Mouse (Mus musculus): Measurements from ENCODE around the gene Paqr6.
"Not testable (repeated sequence)": the region's sequence is repeated elsewhere in the genome, so short reads cannot be mapped to it uniquely, and the experiment has no call there.

Paqr6 gene

GRCm38 (mm10) chr3:88365705-88366361 is 1.4 kb downstream of the Paqr6 start:
- no peak for DNase-seq (ENCODE audit: low read depth, low spot score)

GRCm38 (mm10) chr3:88366830-88367428 is 2.5 kb downstream of the Paqr6 start:
- DNase-seq (ENCODE audit: low read depth, low spot score), result peak; percentile 60

GRCm38 (mm10) chr3:88367517-88367916 is 3.1 kb downstream of the Paqr6 start:
- DNase-seq (ENCODE audit: low read depth, low spot score), result not testable (repeated sequence)

GRCm38 (mm10) chr3:88368511-88368910 is 4.1 kb downstream of the Paqr6 start:
- DNase-seq (ENCODE audit: low read depth, low spot score), result not testable (repeated sequence)

GRCm38 (mm10) chr3:88372643-88373042 is 8.3 kb downstream of the Paqr6 start, which contains the start of gene Bglap3:
Gene Bglap3, minus strand, starts transcription at chr3:88372743.
- not testable (repeated sequence) for DNase-seq (ENCODE audit: low read depth, low spot score)

GRCm38 (mm10) chr3:88375750-88376626 is 11.6 kb downstream of the Paqr6 start:
- peak; percentile 50 for DNase-seq (ENCODE audit: low read depth, low spot score)

GRCm38 (mm10) chr3:88376644-88377043 is 12.3 kb downstream of the Paqr6 start:
- not testable (repeated sequence) for DNase-seq (ENCODE audit: low read depth, low spot score)

- not testable (repeated sequence) for DNase-seq (ENCODE audit: low read depth, low spot score)
These were observed 14.2 kb downstream of the Paqr6 start, which contains the start of gene Bglap2 for GRCm38 (mm10) chr3:88378599-88378998. Gene Bglap2, minus strand, starts transcription at chr3:88378699.

- DNase-seq (ENCODE audit: low read depth, low spot score), result not testable (repeated sequence)
These were observed 17.3 kb downstream of the Paqr6 start for GRCm38 (mm10) chr3:88381389-88382315.

- DNase-seq (ENCODE audit: low read depth, low spot score), result not testable (repeated sequence)
These were observed 18.0 kb downstream of the Paqr6 start for GRCm38 (mm10) chr3:88382383-88382782.

- DNase-seq (ENCODE audit: low read depth, low spot score), result no peak
These were observed 20.0 kb downstream of the Paqr6 start, which contains the start of gene Bglap for GRCm38 (mm10) chr3:88384364-88384763. Gene Bglap, minus strand, starts transcription at chr3:88384464.

- DNase-seq (ENCODE audit: low read depth, low spot score), result no peak
These were observed 29.5 kb downstream of the Paqr6 start for GRCm38 (mm10) chr3:88393776-88394375.

GRCm38 (mm10) chr3:88395288-88395687 is 30.9 kb downstream of the Paqr6 start:
- DNase-seq (ENCODE audit: low read depth, low spot score), result no peak

- no peak for DNase-seq (ENCODE audit: low read depth, low spot score)
These were observed 31.4 kb downstream of the Paqr6 start for GRCm38 (mm10) chr3:88395742-88396141.

GRCm38 (mm10) chr3:88398666-88399065 is 34.3 kb downstream of the Paqr6 start:
- DNase-seq (ENCODE audit: low read depth, low spot score), result no peak

- no peak for DNase-seq (ENCODE audit: low read depth, low spot score)
These were observed 39.3 kb downstream of the Paqr6 start for GRCm38 (mm10) chr3:88403522-88404230.

GRCm38 (mm10) chr3:88407090-88407489 is 42.7 kb downstream of the Paqr6 start:
- DNase-seq (ENCODE audit: low read depth, low spot score), result peak; percentile 92

- no peak for DNase-seq (ENCODE audit: low read depth, low spot score)
These were observed 43.1 kb downstream of the Paqr6 start for GRCm38 (mm10) chr3:88407529-88407928.

GRCm38 (mm10) chr3:88408953-88409352 is 44.6 kb downstream of the Paqr6 start:
- no peak for DNase-seq (ENCODE audit: low read depth, low spot score)

Measured in mesoderm, embryonic 11.5 days (tissue).